Mouse (Mus musculus): Measurements from ENCODE around the gene Ttc23.

GRCm38 (mm10) chr7:67749441-67750239, 102.4 kb downstream of the Ttc23 start:
- TF ChIP-seq EP300 (IDR thresholded peaks at IDR 0.05), result no peak
- no peak for TF ChIP-seq CTCF (IDR thresholded peaks at IDR 0.05)
